Mouse (Mus musculus): ENCODE data around the gene Dazap1. TPM values are rescaled to one million over a fixed set of nuclear protein-coding genes. Genes with fewer than 3 reads are reported as not detected.
A peak's percentile ranks its signal among the peaks of the same experiment; 100 is the strongest.

Dazap1 gene
- polyA plus RNA-seq, 1 experiment from 2014 or later, result 44.7 TPM

DNA sequence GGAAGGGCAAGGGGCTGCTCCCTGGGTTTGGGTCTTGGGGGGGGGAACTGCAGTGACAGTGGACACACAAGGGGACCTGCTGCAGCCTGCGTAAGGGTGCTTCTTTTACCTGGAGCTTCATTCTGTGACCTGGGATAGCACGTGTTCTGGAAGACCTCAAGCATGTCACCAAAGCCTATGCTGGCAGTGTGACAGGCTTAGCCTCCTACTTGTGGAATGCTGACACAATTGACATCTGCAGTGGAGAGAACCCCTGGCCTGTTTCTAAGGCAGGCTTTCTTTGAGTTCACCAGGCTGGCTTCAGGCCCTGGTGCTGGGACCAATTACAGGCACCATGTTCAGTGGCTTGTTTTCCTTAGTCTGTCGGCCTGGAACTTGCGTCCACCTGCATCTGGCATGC lies 33.0 kb downstream of the Dazap1 start:
- Histone ChIP-seq H3K4me1 (ENCODE audit: control insufficient read depth, insufficient read depth, low read length) (peaks cover 3% of the 10 kb centered on the region; the same call in 1 of the 2 replicates), H3K4me3 (ENCODE audit: low read depth, low read length) (no peak overlapping the region; the same call in 1 of the 2 replicates), H3K36me3 (replicated peaks; ENCODE audit: control insufficient read depth, insufficient read depth, low read depth, low read length) (peaks cover 5% of the 10 kb centered on the region; the same call in 1 of the 2 replicates), H3K27me3 (ENCODE audit: control insufficient read depth, insufficient read depth, low read length) (peaks cover 12% of the 10 kb centered on the region), H3K9me3 (replicated peaks; ENCODE audit: control insufficient read depth, low read length) (no peaks in the 10 kb centered on the region), H3K4me2 (ENCODE audit: low read depth, low read length) (no peak overlapping the region; the same call in 1 of the 2 replicates), H3K9ac (replicated peaks; ENCODE audit: low read length) (no peak overlapping the region), H3K27ac (replicated peaks; ENCODE audit: low read depth, low read length) (no peak overlapping the region)
- no peak for DNase-seq (ENCODE audit: low spot score)
- ATAC-seq (replicated peaks; ENCODE audit: insufficient number of reproducible peaks, low FRiP score, low TSS enrichment, low read depth), result no peak
- WGBS, result 71% methylated on average over 4 of the region's 4 CpGs

DNA sequence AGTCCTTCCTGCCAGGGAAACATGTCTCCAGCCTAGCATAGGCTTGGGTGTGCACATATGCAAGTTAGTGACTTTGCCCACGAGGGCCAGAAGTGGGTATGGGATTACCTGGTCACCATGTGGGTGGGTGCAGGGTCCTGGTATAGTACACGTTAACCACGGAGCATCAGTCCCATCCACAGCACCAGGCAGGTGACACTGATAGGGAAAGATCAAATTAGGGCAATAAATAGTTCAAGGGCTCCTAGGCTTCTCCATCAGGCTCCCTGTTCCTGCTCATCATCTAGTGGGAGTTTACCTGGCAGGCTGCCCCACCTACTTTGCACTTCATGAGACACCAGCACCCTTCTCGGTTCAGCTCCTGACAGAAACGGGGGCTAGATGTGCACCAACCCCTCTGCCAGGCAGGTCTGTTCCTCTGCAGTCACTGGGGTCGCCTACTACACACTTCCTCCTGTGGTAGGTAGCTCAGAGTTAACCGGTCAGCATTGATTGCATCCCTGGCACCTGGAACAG lies 33.6 kb downstream of the Dazap1 start:
- DNase-seq (ENCODE audit: low spot score) (no peak), ATAC-seq (replicated peaks; ENCODE audit: insufficient number of reproducible peaks, low FRiP score, low TSS enrichment, low read depth) (no peak)
- no peaks in the 10 kb centered on the region for H3K9me3 ChIP-seq (replicated peaks; ENCODE audit: control insufficient read depth, low read length)
- no peak overlapping the region; the same call in 1 of the 2 replicates for H3K4me2 ChIP-seq (ENCODE audit: low read depth, low read length)
- 50% methylated on average over 7 of the region's 7 CpGs for WGBS
- peaks cover 5% of the 10 kb centered on the region; the same call in 1 of the 2 replicates for H3K36me3 ChIP-seq (replicated peaks; ENCODE audit: control insufficient read depth, insufficient read depth, low read depth, low read length)
- peaks cover 17% of the 10 kb centered on the region for H3K27me3 ChIP-seq (ENCODE audit: control insufficient read depth, insufficient read depth, low read length)
- H3K27ac ChIP-seq (replicated peaks; ENCODE audit: low read depth, low read length), result no peak overlapping the region
- no peak overlapping the region for H3K9ac ChIP-seq (replicated peaks; ENCODE audit: low read length)
- H3K4me1 ChIP-seq (ENCODE audit: control insufficient read depth, insufficient read depth, low read length), result peaks cover 3% of the 10 kb centered on the region; the same call in 1 of the 2 replicates
- H3K4me3 ChIP-seq (ENCODE audit: low read depth, low read length), result no peak overlapping the region

DNA sequence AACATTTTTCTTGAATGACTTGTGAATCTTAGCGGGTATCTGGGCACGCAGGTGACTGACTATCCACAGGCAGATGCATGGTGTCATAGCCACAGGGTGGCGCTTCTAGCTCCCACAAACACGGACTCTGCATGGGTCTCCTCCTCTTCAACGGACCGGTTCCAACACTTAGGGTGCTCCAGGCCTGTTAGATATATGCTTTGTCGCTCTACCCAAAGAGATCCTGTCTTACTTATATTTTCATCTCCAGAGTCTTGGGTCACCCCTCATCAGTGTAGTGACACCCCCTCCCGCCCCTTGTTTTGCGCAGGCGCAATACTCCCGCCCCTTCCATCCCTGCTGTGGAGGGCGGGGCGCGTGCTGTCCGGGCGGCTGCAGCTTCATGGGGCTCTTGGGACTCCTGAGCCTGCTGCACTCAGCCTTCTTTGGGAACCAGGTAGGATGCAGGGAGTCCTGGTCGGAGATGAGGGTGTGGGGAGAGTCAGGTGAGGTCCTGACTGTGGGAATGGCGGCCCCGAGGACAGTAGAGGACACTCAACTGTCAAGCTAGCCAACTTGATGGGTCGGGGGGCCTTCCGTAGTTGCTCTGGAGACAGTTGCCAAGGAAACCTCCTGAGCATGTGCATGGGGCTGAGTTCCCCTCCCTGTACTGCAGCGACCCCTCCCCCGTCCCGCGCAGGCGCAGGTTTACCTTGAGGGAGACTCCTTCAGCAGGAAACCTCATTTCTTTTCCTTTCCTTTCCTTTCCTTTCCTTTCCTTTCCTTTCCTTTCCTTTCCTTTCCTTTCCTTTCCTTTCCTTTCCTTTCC lies 34.5 kb downstream of the Dazap1 start, which contains the start of gene Apc2:
Gene Apc2, plus strand, starts transcription at position 360 of the 808 bp plus-strand sequence.
- Histone ChIP-seq H3K27me3 (ENCODE audit: control insufficient read depth, insufficient read depth, low read length) (peaks cover 27% of the 10 kb centered on the region), H3K4me1 (ENCODE audit: control insufficient read depth, insufficient read depth, low read length) (peaks cover 3% of the 10 kb centered on the region; the same call in 1 of the 2 replicates)
- peak; percentile 30; the same call in 1 of the 2 replicates for ATAC-seq (replicated peaks; ENCODE audit: insufficient number of reproducible peaks, low FRiP score, low TSS enrichment, low read depth)

DNA sequence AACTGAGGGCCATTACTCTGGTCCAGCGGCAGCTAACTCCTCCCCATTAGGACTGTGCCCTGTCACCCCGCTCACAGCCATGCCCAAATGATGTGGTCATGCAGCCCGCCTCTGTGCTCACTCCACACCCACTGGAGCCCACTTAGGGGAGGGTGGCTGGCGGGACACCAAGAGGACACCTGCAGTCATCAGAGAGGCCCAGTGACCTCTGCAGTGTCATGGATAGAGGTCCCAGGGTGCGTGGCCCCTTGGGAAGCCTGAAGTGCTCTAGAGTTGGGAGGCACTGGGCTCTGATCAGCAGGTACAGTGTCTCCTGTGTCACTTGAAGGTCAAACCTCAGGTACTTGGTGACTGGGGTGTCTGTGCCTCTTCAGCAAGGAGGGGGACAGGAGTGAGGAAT lies 35.5 kb downstream of the Dazap1 start:
- no peak overlapping the region for H3K27ac ChIP-seq (replicated peaks; ENCODE audit: low read depth, low read length)
- 70% methylated on average over 5 of the region's 5 CpGs for WGBS
- peaks cover 3% of the 10 kb centered on the region; the same call in 1 of the 2 replicates for H3K4me1 ChIP-seq (ENCODE audit: control insufficient read depth, insufficient read depth, low read length)
- DNase-seq (ENCODE audit: low spot score), result no peak
- no peak overlapping the region for H3K4me3 ChIP-seq (ENCODE audit: low read depth, low read length)
- no peak for ATAC-seq (replicated peaks; ENCODE audit: insufficient number of reproducible peaks, low FRiP score, low TSS enrichment, low read depth)
- no peak overlapping the region for H3K4me2 ChIP-seq (ENCODE audit: low read depth, low read length)
- no peaks in the 10 kb centered on the region for H3K9me3 ChIP-seq (replicated peaks; ENCODE audit: control insufficient read depth, low read length)
- no peak overlapping the region for H3K9ac ChIP-seq (replicated peaks; ENCODE audit: low read length)
- peaks cover 5% of the 10 kb centered on the region; the same call in 1 of the 2 replicates for H3K36me3 ChIP-seq (replicated peaks; ENCODE audit: control insufficient read depth, insufficient read depth, low read depth, low read length)
- peaks cover 35% of the 10 kb centered on the region for H3K27me3 ChIP-seq (ENCODE audit: control insufficient read depth, insufficient read depth, low read length)

More for the DNA sequence above, 34.5 kb downstream of the Dazap1 start, which contains the start of gene Apc2:
- Histone ChIP-seq H3K27ac (replicated peaks; ENCODE audit: low read depth, low read length) (peak within 1 kb of the TSS; percentile 52; the same call in 1 of the 2 replicates), H3K4me3 (ENCODE audit: low read depth, low read length) (peak within 1 kb of the TSS; percentile 33), H3K4me2 (ENCODE audit: low read depth, low read length) (peak within 1 kb of the TSS; percentile 69), H3K9ac (replicated peaks; ENCODE audit: low read length) (peak within 1 kb of the TSS; percentile 56), H3K36me3 (replicated peaks; ENCODE audit: control insufficient read depth, insufficient read depth, low read depth, low read length) (peaks cover 5% of the 10 kb centered on the region; the same call in 1 of the 2 replicates), H3K9me3 (replicated peaks; ENCODE audit: control insufficient read depth, low read length) (no peaks in the 10 kb centered on the region)
- 2% methylated on average over 26 of the region's 26 CpGs for WGBS
- peak; percentile 79 for DNase-seq (ENCODE audit: low spot score)

DNA sequence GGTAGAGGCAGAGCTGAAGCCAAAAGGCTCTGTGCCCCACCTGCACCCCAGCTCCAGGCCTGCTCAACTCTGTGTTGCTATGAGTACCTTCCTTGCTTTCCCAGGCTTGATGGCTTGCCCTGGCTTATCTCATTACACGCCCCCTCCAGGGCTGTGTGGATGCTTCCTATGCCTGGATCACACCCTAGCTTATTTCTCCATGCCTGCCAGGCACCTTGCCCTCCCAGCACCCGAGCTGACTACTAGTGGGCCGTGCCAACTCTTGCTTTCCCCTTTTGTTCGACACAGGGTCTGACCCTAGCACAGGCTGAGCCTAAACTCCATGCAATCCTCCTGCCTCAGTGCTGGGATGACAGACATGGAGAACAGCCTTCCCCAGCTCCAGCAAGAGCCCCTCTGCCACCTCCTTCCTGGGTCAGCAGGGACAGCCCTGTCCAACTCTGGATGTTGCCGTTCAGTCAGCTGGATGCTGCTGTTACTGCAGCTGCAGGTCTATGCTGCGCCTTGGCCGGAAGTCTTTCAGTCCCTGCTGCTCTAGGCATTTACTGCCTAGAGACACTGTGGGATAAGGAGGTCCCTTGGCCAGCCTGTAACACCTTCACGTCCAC lies 36.3 kb downstream of the Dazap1 start:
- no peak overlapping the region for H3K4me3 ChIP-seq (ENCODE audit: low read depth, low read length)
- DNase-seq (ENCODE audit: low spot score), result no peak
- no peak overlapping the region for H3K4me2 ChIP-seq (ENCODE audit: low read depth, low read length)
- H3K9ac ChIP-seq (replicated peaks; ENCODE audit: low read length), result no peak overlapping the region
- H3K36me3 ChIP-seq (replicated peaks; ENCODE audit: control insufficient read depth, insufficient read depth, low read depth, low read length), result peaks cover 5% of the 10 kb centered on the region; the same call in 1 of the 2 replicates
- no peaks in the 10 kb centered on the region for H3K9me3 ChIP-seq (replicated peaks; ENCODE audit: control insufficient read depth, low read length)
- peaks cover 3% of the 10 kb centered on the region; the same call in 1 of the 2 replicates for H3K4me1 ChIP-seq (ENCODE audit: control insufficient read depth, insufficient read depth, low read length)
- no peak overlapping the region for H3K27ac ChIP-seq (replicated peaks; ENCODE audit: low read depth, low read length)
- 70% methylated on average over 8 of the region's 8 CpGs for WGBS
- H3K27me3 ChIP-seq (ENCODE audit: control insufficient read depth, insufficient read depth, low read length), result peaks cover 35% of the 10 kb centered on the region
- ATAC-seq (replicated peaks; ENCODE audit: insufficient number of reproducible peaks, low FRiP score, low TSS enrichment, low read depth), result no peak

DNA sequence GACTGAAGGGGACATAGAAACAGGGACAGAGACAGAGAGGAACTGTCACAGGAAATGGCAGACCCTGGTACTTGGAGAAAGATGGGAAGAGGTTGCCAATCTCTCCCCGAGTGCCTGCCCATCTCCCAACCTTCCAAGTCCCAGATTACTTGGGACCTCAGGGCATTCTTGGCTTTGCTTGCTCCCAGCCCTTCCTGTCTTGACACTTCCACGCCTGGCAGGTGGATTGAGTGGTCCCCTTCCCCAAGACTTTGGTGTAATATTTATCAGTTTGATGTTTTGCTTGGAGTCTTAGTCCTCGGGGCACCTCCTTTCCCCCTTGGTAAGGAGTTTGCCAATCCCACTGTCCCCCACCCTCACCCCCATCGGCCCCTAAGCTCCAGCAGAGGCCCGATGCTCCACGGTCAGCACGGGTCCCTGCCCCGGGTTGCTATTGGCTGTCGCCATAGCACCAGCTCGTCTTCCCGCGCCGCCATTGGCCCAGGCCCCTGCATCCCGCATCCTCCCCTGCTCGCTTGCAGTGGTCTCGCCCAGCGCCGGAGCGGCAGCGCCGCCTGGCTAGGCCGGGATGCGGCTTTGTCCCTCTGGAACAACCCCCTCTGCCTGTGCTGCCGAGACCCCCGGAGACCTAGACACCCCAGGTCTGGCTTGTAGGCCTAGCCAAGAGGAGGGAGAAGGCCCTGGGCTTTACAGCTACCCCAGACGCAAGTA lies 37.4 kb downstream of the Dazap1 start:
- Histone ChIP-seq H3K36me3 (replicated peaks; ENCODE audit: control insufficient read depth, insufficient read depth, low read depth, low read length) (peaks cover 2% of the 10 kb centered on the region; the same call in 1 of the 2 replicates), H3K27me3 (ENCODE audit: control insufficient read depth, insufficient read depth, low read length) (peaks cover 35% of the 10 kb centered on the region), H3K4me2 (ENCODE audit: low read depth, low read length) (peak overlapping the region; percentile 43), H3K9me3 (replicated peaks; ENCODE audit: control insufficient read depth, low read length) (no peaks in the 10 kb centered on the region), H3K9ac (replicated peaks; ENCODE audit: low read length) (peak overlapping the region; percentile 70), H3K27ac (replicated peaks; ENCODE audit: low read depth, low read length) (peak overlapping the region; percentile 61; the same call in 1 of the 2 replicates), H3K4me1 (ENCODE audit: control insufficient read depth, insufficient read depth, low read length) (no peaks in the 10 kb centered on the region; the same call in 1 of the 2 replicates), H3K4me3 (ENCODE audit: low read depth, low read length) (peak overlapping the region; percentile 43)
- WGBS, result 4% methylated on average over 26 of the region's 26 CpGs
- peak; percentile 76 for ATAC-seq (replicated peaks; ENCODE audit: insufficient number of reproducible peaks, low FRiP score, low TSS enrichment, low read depth)
- DNase-seq (ENCODE audit: low spot score), result peak; percentile 89

DNA sequence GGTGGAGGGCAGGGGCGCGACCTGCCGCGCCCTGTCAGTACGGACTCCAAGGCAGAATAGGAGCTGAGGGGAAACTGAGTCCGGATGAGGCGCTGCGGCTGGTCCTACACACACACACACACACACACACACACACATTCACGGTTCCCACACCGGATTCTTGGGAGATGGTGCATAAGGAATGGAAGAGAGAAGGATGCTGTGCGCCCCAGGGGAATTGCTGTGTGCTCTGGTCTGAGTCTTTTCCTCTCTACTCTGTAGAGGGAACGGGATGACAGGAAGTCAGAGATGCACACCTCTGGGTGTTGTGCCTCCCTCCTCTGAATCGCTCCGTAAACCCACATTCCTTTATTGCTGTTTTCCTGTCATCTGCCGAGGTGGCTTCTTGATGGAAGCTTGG lies 38.0 kb downstream of the Dazap1 start:
- Histone ChIP-seq H3K9me3 (replicated peaks; ENCODE audit: control insufficient read depth, low read length) (no peaks in the 10 kb centered on the region), H3K4me2 (ENCODE audit: low read depth, low read length) (peak overlapping the region; percentile 43), H3K9ac (replicated peaks; ENCODE audit: low read length) (peak overlapping the region; percentile 70), H3K36me3 (replicated peaks; ENCODE audit: control insufficient read depth, insufficient read depth, low read depth, low read length) (no peaks in the 10 kb centered on the region; the same call in 1 of the 2 replicates), H3K4me1 (ENCODE audit: control insufficient read depth, insufficient read depth, low read length) (no peaks in the 10 kb centered on the region; the same call in 1 of the 2 replicates), H3K27me3 (ENCODE audit: control insufficient read depth, insufficient read depth, low read length) (peaks cover 35% of the 10 kb centered on the region), H3K27ac (replicated peaks; ENCODE audit: low read depth, low read length) (0 out of 2 replicates have a peak overlapping the region, but pooled peaks have one; percentile 61), H3K4me3 (ENCODE audit: low read depth, low read length) (peak overlapping the region; percentile 43)
- ATAC-seq (replicated peaks; ENCODE audit: insufficient number of reproducible peaks, low FRiP score, low TSS enrichment, low read depth) (no peak), DNase-seq (ENCODE audit: low spot score) (no peak)
- WGBS, result 6% methylated on average over 15 of the region's 15 CpGs

All from embryonic facial prominence, embryonic 11.5 days (tissue).